Mouse (Mus musculus): ENCODE measurements around the gene Nsmce3. TPM values are rescaled to one million over a fixed set of nuclear protein-coding genes. Genes with fewer than 3 reads are reported as not detected.

The Nsmce3 gene
- polyA plus RNA-seq, 1 experiment from 2014 or later = 12.5 TPM

DNA sequence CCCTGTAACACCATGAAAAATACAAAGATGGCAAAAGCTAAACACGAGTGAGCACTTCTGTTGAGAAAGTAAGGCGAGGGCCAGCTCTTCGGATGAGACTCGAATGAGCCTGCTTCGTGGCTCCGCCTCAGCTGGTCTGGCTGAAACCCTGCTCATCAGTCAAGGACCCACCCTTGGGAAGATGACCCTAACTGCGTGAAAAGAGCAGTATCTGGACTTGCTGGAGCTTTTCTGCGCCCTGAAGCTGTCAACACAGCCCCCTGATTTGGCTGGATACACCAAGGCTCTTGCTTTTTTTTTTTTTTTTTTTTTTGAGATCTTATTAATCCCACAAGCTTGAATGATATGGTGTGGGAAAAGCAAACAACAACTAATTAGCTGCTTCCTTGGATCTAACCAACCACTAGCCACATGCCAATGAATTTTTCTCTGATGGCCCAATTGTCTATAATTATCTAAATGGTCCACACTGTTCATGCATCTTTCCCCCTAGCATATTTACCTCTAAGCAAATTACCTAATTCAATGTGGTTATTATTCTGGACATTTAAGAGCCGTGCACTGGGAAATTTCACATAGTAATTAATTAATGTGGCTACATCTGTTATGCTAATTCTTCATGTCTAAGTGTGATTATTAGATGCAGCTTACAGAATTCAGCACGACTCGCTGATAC is 11.5 kb upstream of the Nsmce3 start:
- WGBS = 83% methylated on average over 11 of the region's 11 CpGs
- Histone ChIP-seq H3K4me3 (no peak overlapping the region), H3K27ac (replicated peaks) (no peak overlapping the region), H3K4me1 (no peaks in the 10 kb centered on the region), H3K36me3 (no peaks in the 10 kb centered on the region), H3K27me3 (ENCODE audit: low read depth, poor library complexity, severe bottlenecking) (no peaks in the 10 kb centered on the region), H3K9me3 (replicated peaks) (no peaks in the 10 kb centered on the region)
- DNase-seq (ENCODE audit: low spot score) = no peak

GRCm38 (mm10) chr7:64882243-64882642 is 9.4 kb upstream of the Nsmce3 start:
- Histone ChIP-seq H3K4me1 (no peaks in the 10 kb centered on the region), H3K9me3 (replicated peaks) (no peaks in the 10 kb centered on the region), H3K4me3 (no peak overlapping the region), H3K36me3 (no peaks in the 10 kb centered on the region), H3K27me3 (ENCODE audit: low read depth, poor library complexity, severe bottlenecking) (no peaks in the 10 kb centered on the region), H3K27ac (replicated peaks) (no peak overlapping the region)
- 83% methylated on average over 6 of the region's 6 CpGs for WGBS
- no peak for DNase-seq (ENCODE audit: low spot score)

DNA sequence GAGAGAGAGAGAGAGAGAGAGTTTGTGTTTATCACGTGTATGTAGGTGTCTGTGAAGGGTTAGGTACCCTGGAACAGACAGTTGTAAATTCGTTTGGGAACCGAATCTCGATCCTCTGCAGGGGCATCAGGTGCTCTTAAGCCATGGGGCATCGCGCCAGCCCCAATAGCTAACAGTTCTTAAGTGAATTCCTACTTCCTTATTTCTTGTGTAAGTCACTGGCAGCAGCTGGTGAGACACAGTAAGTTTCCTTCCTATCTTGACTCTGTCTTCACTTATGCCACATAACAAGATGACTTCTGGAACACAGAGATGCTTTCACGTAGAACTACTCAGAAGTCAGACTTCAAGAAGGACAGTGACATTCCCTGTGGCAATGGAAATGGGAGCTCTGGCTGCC is 8.6 kb upstream of the Nsmce3 start:
- Histone ChIP-seq H3K4me1 (no peaks in the 10 kb centered on the region), H3K27me3 (ENCODE audit: low read depth, poor library complexity, severe bottlenecking) (no peaks in the 10 kb centered on the region), H3K36me3 (no peaks in the 10 kb centered on the region), H3K27ac (replicated peaks) (no peak overlapping the region), H3K9me3 (replicated peaks) (no peaks in the 10 kb centered on the region), H3K4me3 (no peak overlapping the region)
- DNase-seq (ENCODE audit: low spot score) = no peak
- WGBS = 83% methylated on average over 7 of the region's 7 CpGs

- H3K27ac ChIP-seq (replicated peaks) = no peak overlapping the region
- no peaks in the 10 kb centered on the region for H3K27me3 ChIP-seq (ENCODE audit: low read depth, poor library complexity, severe bottlenecking)
- H3K36me3 ChIP-seq = no peaks in the 10 kb centered on the region
- no peaks in the 10 kb centered on the region for H3K9me3 ChIP-seq (replicated peaks)
- 89% methylated on average over 5 of the region's 5 CpGs for WGBS
- DNase-seq (ENCODE audit: low spot score) = no peak
- H3K4me1 ChIP-seq = no peaks in the 10 kb centered on the region
- H3K4me3 ChIP-seq = no peak overlapping the region
These were observed 7.6 kb upstream of the Nsmce3 start for GRCm38 (mm10) chr7:64880415-64880814.

DNA sequence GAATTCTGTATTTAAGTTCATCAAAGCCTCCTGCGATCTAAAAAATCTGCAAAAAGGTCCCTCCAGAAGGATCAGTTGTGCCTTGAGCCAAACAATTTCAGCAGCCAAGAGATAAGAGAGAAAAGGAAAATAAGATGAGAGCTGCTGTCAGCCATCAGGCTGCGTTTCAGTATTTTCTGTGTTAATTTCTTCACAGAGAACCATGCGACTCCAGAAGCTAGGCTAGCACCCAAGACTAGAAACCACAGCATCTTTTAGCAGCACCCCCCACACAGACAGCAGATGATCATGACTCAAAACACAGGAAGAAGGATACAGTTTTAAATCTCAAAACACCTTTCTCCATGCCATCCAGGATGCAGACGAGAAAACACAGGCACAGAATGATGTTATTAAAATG is 2.1 kb upstream of the Nsmce3 start:
- Histone ChIP-seq H3K4me1 (peaks cover 25% of the 10 kb centered on the region), H3K36me3 (peaks cover 9% of the 10 kb centered on the region; the same call in 1 of the 2 replicates), H3K27me3 (ENCODE audit: low read depth, poor library complexity, severe bottlenecking) (no peaks in the 10 kb centered on the region), H3K9me3 (replicated peaks) (no peaks in the 10 kb centered on the region), H3K4me3 (no peak overlapping the region), H3K27ac (replicated peaks) (no peak overlapping the region)
- DNase-seq (ENCODE audit: low spot score) = no peak
- 93% methylated on average over 4 of the region's 4 CpGs for WGBS

GRCm38 (mm10) chr7:64873266-64873665 is 469 bp upstream of the Nsmce3 start:
- WGBS = 39% methylated on average over 11 of the region's 11 CpGs
- Histone ChIP-seq H3K36me3 (peaks cover 15% of the 10 kb centered on the region), H3K9me3 (replicated peaks) (no peaks in the 10 kb centered on the region), H3K4me1 (peaks cover 39% of the 10 kb centered on the region), H3K4me3 (peak overlapping the region; percentile 73), H3K27me3 (ENCODE audit: low read depth, poor library complexity, severe bottlenecking) (no peaks in the 10 kb centered on the region), H3K27ac (replicated peaks) (peak overlapping the region; percentile 97)
- DNase-seq (ENCODE audit: low spot score) = no peak

- Histone ChIP-seq H3K27me3 (ENCODE audit: low read depth, poor library complexity, severe bottlenecking) (no peaks in the 10 kb centered on the region), H3K9me3 (replicated peaks) (no peaks in the 10 kb centered on the region), H3K36me3 (peaks cover 15% of the 10 kb centered on the region), H3K4me3 (peak overlapping the region; percentile 73), H3K27ac (replicated peaks) (peak overlapping the region; percentile 97), H3K4me1 (peaks cover 43% of the 10 kb centered on the region)
- peak; percentile 27 for DNase-seq (ENCODE audit: low spot score)
- WGBS = 2% methylated on average over 33 of the region's 33 CpGs
These were observed 632 bp downstream of the Nsmce3 start for GRCm38 (mm10) chr7:64871987-64872742.

- DNase-seq (ENCODE audit: low spot score) = no peak
- Histone ChIP-seq H3K9me3 (replicated peaks) (no peaks in the 10 kb centered on the region), H3K27me3 (ENCODE audit: low read depth, poor library complexity, severe bottlenecking) (no peaks in the 10 kb centered on the region), H3K27ac (replicated peaks) (no peak overlapping the region), H3K4me3 (no peak overlapping the region), H3K36me3 (peaks cover 15% of the 10 kb centered on the region), H3K4me1 (peaks cover 43% of the 10 kb centered on the region)
- WGBS = 92% methylated on average over 6 of the region's 6 CpGs
These were observed 3.2 kb downstream of the Nsmce3 start for GRCm38 (mm10) chr7:64869549-64870065.

DNA sequence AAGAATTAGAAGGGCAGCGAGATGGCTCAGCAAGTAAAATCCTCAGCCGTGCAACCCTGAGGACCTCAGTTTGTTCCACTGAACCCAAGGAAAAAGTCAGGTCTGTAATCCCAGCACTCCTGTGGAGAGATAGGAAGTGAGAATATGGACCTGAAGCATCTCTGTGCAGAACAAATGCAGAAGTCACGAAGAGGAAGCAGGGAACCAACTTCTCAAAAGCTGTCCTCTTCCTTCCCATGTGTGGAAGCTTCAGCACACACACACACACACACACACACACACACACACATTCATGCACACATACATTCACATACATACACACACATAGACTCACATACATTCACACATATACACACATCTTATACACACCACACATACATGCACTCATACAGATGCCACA is 9.3 kb downstream of the Nsmce3 start:
- Histone ChIP-seq H3K27me3 (ENCODE audit: low read depth, poor library complexity, severe bottlenecking) (no peaks in the 10 kb centered on the region), H3K4me3 (no peak overlapping the region), H3K36me3 (no peaks in the 10 kb centered on the region), H3K27ac (replicated peaks) (no peak overlapping the region), H3K4me1 (peaks cover 6% of the 10 kb centered on the region; the same call in 1 of the 2 replicates), H3K9me3 (replicated peaks) (no peaks in the 10 kb centered on the region)
- no peak for DNase-seq (ENCODE audit: low spot score)
- 86% methylated on average over 3 of the region's 3 CpGs for WGBS

- Histone ChIP-seq H3K36me3 (no peaks in the 10 kb centered on the region), H3K9me3 (replicated peaks) (no peaks in the 10 kb centered on the region), H3K4me3 (no peak overlapping the region), H3K27me3 (ENCODE audit: low read depth, poor library complexity, severe bottlenecking) (no peaks in the 10 kb centered on the region), H3K27ac (replicated peaks) (no peak overlapping the region), H3K4me1 (0 out of 2 replicates have a peak, but pooled peaks cover under 1% of the 10 kb centered on the region)
- WGBS = 90% methylated on average over 3 of the region's 3 CpGs
- no peak for DNase-seq (ENCODE audit: low spot score)
These were observed 9.8 kb downstream of the Nsmce3 start for GRCm38 (mm10) chr7:64862978-64863377.

DNA sequence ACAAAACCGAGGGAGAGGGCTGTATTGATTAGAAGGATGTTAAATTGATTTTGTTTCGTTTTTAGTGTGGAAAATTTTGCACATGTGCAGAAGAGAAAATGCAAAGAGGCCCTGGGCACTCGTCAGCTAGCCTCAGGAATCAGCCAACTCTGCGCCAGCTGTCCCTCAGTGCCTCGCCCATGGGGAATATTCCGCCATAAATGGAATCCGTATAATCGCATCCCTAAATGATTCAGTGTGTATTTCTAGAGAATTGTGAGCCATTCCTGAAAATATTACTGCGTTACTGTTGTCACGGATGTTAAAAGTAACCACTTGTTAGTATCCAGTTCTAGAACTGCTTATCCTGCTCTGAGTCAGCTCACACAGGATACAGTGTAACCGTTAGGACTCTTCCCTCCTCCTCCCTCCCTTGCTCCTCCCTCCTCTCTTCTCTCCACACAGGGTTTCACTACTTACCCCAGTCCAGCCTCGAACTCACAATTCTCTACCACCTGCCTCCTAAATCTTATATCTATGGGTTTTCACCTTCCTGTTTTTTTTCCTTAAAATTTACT is 16.2 kb downstream of the Nsmce3 start:
- Histone ChIP-seq H3K27ac (replicated peaks) (no peak overlapping the region), H3K4me1 (no peaks in the 10 kb centered on the region), H3K9me3 (replicated peaks) (no peaks in the 10 kb centered on the region), H3K36me3 (no peaks in the 10 kb centered on the region), H3K4me3 (no peak overlapping the region), H3K27me3 (ENCODE audit: low read depth, poor library complexity, severe bottlenecking) (no peaks in the 10 kb centered on the region)
- DNase-seq (ENCODE audit: low spot score) = no peak
- WGBS = 86% methylated on average over 12 of the region's 12 CpGs

GRCm38 (mm10) chr7:64855976-64856375 is 16.8 kb downstream of the Nsmce3 start:
- no peak overlapping the region for H3K4me3 ChIP-seq
- 77% methylated on average over 15 of the region's 15 CpGs for WGBS
- no peak overlapping the region for H3K27ac ChIP-seq (replicated peaks)
- no peaks in the 10 kb centered on the region for H3K36me3 ChIP-seq
- H3K4me1 ChIP-seq = no peaks in the 10 kb centered on the region
- H3K9me3 ChIP-seq (replicated peaks) = no peaks in the 10 kb centered on the region
- no peak for DNase-seq (ENCODE audit: low spot score)
- H3K27me3 ChIP-seq (ENCODE audit: low read depth, poor library complexity, severe bottlenecking) = no peaks in the 10 kb centered on the region

All from midbrain, embryonic 10.5 days (tissue).